Mouse (Mus musculus) neutrophil, adult 65 days (primary cell): ENCODE results near the gene Atf2. TPM values are rescaled to one million over a fixed set of nuclear protein-coding genes. Genes with fewer than 3 reads are reported as not detected.

Experiments used
- total RNA-seq: library from RNA; stranded (reverse); gene quantifications from 2 replicates; pipeline ENCODE4 v1.2.4, GENCODE M21; 2023

Gene Atf2
- total RNA-seq, result 56.5 and 78.7 TPM in 2 replicates

GRCm38 (mm10) chr2:73892464-73893296, at the start of gene Atf2:
Atf2 (minus strand) TSS chr2:73892639.

GRCm38 (mm10) chr2:73911175-73911700, 18.8 kb upstream of the Atf2 start, which contains the start of gene Atp5g3:
Atp5g3 (minus strand) TSS chr2:73911326.

GRCm38 (mm10) chr2:73774786-73775682, 117.4 kb downstream of the Atf2 start, which contains the start of gene Chn1:
Chn1 (minus strand) TSS chr2:73775346.

Other genes starting within 250 kb of the Atf2 start
- gene Chn1, start 117.3 kb downstream of the Atf2 start, total RNA-seq, result 0.69 TPM in 1 of 2 replicates, not detected in the other
- 119 and 121 TPM in 2 replicates for gene Atp5g3, start 18.7 kb upstream of the Atf2 start, total RNA-seq